Mouse (Mus musculus) retina, postnatal 7 days (tissue): ENCODE measurements at regions not wholly inside any gene's neighbourhood (a gene's known extent, or its start where the extent isn't known, plus 50 kb on each side); places are given as distances from the start of the nearest gene placed in this dataset.

Experiments used
- DNase-seq: peaks from one replicate; pipeline ENCODE4 v3.0.0-alpha.2; 2012; ENCODE audit warnings: low read depth, low spot score

- no peak for DNase-seq
Measured at GRCm38 (mm10) chr1:77568081-77568480, 53.2 kb upstream of the Epha4 start.

GRCm38 (mm10) chr1:77567657-77568056 lies 52.8 kb upstream of the Epha4 start:
- no peak for DNase-seq
